Mouse (Mus musculus) megakaryocyte, embryonic 14.5 days (primary cell): ENCODE data around the gene Tsen34.

Experiments
- FLI1 ChIP-seq: IDR thresholded peaks from 2 replicates; pipeline ENCODE4 v1.6.1; 2012; ENCODE audit warnings: low read length, inconsistent platforms, mixed read lengths
- GATA1 ChIP-seq: IDR thresholded peaks from 3 replicates; pipeline ENCODE4 v1.6.1; 2012; ENCODE audit warnings: mixed read lengths, low read length, inconsistent platforms, borderline replicate concordance

DNA sequence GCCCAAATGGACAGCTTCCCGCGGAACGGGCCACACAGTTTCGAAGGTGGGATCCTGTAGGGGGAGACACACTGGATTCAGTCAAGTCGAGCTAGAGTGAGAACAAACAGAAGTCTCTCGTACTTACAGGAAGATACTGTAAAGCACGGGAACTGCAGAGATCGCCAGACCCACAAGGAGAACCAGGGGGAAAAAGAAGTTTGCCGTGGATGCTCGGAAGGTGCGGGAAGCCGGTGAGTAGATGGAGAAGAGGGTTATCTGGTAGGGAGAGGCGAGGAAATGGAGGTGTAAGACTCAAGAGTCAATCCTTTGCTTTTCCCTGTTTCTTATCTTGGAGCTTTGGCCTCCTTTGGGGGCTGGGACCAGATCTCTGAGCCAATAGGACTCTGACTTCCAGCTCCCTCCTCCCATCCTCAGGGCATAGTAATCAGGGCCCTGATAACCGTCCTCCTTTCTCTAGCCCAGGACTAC, 25.7 kb upstream of the Tsen34 start:
- TF ChIP-seq FLI1 (no peak), GATA1 (no peak)
